Mouse (Mus musculus) hindbrain, postnatal 0 days (tissue): ENCODE results near the gene Stk4. TPM values are rescaled to one million over a fixed set of nuclear protein-coding genes. Genes with fewer than 3 reads are reported as not detected.
A peak's percentile ranks its signal among the peaks of the same experiment; 100 is the strongest.

Experiments
- ATAC-seq: fragments of 200-750 bp; cut with Nextera tagmentation; 2 replicates; pipeline ENCODE4 v1.8.0; 2017; ENCODE audit warnings: mild to moderate bottlenecking, moderate TSS enrichment, moderate library complexity
- DNase-seq: peaks from one replicate; pipeline ENCODE4 v3.0.0-alpha.2; 2015; ENCODE audit warnings: low spot score
- H3K27ac ChIP-seq: fragments of 300-500 bp; sonication (generic); 2 replicates; pipeline ENCODE4 v1.5.1; 2014; ENCODE audit warnings: mild to moderate bottlenecking
- H3K27me3 ChIP-seq: fragments of 300-500 bp; sonication (generic); 2 replicates; pipeline ENCODE4 v1.6.1; 2014; ENCODE audit warnings: low read length, mixed read lengths; ENCODE audit not compliant: insufficient read depth
- H3K36me3 ChIP-seq: fragments of 300-500 bp; sonication (generic); 2 replicates; pipeline ENCODE4 v1.6.1; 2014; ENCODE audit warnings: low read length, mixed read lengths; ENCODE audit not compliant: insufficient read depth
- H3K4me1 ChIP-seq: fragments of 300-500 bp; sonication (generic); 2 replicates; pipeline ENCODE4 v1.6.1; 2014; ENCODE audit warnings: antibody characterized with exemption, low read length, mixed read lengths; ENCODE audit not compliant: insufficient read depth
- H3K4me2 ChIP-seq: fragments of 300-500 bp; sonication (generic); 2 replicates; pipeline ENCODE4 v1.6.1; 2014; ENCODE audit warnings: low read depth, mild to moderate bottlenecking, low read length, moderate library complexity, mixed read lengths
- H3K4me3 ChIP-seq: fragments of 300-500 bp; sonication (generic); 2 replicates; pipeline ENCODE4 v1.5.1; 2014; ENCODE audit warnings: low read length
- H3K9ac ChIP-seq: fragments of 300-500 bp; sonication (generic); replicated peaks from 2 replicates; pipeline ENCODE4 v1.6.1; 2014; ENCODE audit warnings: mild to moderate bottlenecking, low read length, moderate library complexity, mixed read lengths
- H3K9me3 ChIP-seq: fragments of 300-500 bp; sonication (generic); 2 replicates; pipeline ENCODE4 v1.6.1; 2016; ENCODE audit warnings: low read length, mixed read lengths
- CTCF ChIP-seq: IDR thresholded peaks from 2 replicates; pipeline ENCODE4 v1.5.1; 2016; ENCODE audit warnings: antibody characterized with exemption, control low read depth, low read depth
- WGBS: fragments of 180-500 bp; shearing (Covaris S2); extraction: QIAGEN DNeasy Blood & Tissue Kit; methylation state at CpG from one replicate; pipeline ENCODE4 v1.1.7; 2014; 5-methylcytosine and 5-hydroxymethylcytosine counted together
- polyA plus RNA-seq: library from polyadenylated mRNA; unstranded; fragments of >200 nt; fragmentation: Nextera tagmentation; extraction: Ambion mirVana; gene quantifications from 2 replicates; pipeline ENCODE4 v1.2.1, GENCODE M21; 2015
- total RNA-seq: library from RNA; depleted of rRNA; stranded (reverse); fragments of >200 nt; gene quantifications from 2 replicates; pipeline ENCODE4 v1.2.3, GENCODE M21; 2014; rRNA removed

Gene Stk4
- total RNA-seq (19.7 and 23.9 TPM in 2 replicates), polyA plus RNA-seq (13.1 and 13.2 TPM in 2 replicates)

DNA sequence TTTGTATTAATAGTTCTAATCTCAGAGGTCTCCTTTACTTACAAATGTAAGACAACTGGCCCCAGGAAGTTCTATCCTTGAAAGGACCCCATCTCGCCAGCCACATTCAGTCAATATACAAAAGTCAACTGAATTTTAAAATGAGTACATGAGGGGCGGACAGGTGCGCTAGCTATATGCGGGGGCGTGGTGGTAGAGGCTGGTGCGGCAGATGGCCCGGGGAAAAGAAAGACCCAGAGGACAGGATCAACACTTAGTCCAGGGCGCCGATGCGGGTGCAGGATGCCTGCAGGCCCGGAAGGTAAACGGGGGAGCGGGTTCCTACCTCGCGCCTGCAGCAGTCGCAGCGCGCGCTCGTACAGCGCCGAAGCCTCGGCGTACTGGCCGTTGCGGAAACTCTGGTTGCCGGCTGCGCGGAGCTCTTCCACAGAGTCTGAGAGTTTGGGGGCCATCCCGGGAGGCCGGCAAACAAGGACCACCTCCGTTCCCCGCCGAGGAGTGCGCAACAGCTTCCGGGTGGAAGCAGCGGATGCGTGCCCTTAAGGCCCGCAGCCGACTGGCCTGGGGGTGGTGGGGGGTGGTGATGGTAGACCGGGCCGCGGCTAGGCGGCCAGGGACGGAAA, at the start of gene Stk4:
TSS of gene Stk4 (plus strand) at position 181 of the 623 bp plus-strand sequence.
- peak; percentile 64 for DNase-seq
- Histone ChIP-seq H3K9ac (peak within 1 kb of the TSS; percentile 86), H3K27ac (peak within 1 kb of the TSS; percentile 86), H3K36me3 (0 out of 2 replicates have a peak, but pooled peaks cover 7% of the 10 kb centered on the region), H3K9me3 (no peaks in the 10 kb centered on the region), H3K27me3 (no peaks in the 10 kb centered on the region), H3K4me3 (peak within 1 kb of the TSS; percentile 84), H3K4me2 (peak within 1 kb of the TSS; percentile 85), H3K4me1 (peaks cover 11% of the 10 kb centered on the region)
- WGBS = 2% methylated on average over 45 of the region's 45 CpGs
- no peak for TF ChIP-seq CTCF
- peak; percentile 48 for ATAC-seq

DNA sequence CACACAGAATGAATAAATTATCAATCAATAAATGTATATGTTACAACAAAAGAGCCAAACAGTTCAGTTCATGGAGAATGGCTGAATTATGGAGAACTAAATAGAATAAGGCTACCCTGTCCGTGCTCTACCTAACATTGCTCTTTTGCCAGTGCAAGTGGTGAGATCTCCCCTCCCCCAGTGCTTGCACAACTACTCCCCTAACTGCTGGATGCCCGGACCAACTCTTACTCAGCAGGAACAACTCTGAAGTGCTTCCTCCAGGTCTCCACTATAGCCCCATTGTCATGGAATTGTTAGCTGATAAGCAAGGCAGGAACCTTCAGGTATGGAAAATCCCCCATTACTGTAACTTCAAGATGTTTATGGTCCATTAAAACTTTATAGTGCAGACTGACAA, 48.0 kb upstream of the Stk4 start:
- 55% methylated on average over 2 of the region's 2 CpGs for WGBS
- no peak overlapping the region for H3K4me2 ChIP-seq
- no peaks in the 10 kb centered on the region for H3K9me3 ChIP-seq
- no peak for DNase-seq
- no peak for TF ChIP-seq CTCF
- H3K9ac ChIP-seq = no peak overlapping the region
- H3K27me3 ChIP-seq = no peaks in the 10 kb centered on the region
- no peak overlapping the region for H3K4me3 ChIP-seq
- H3K4me1 ChIP-seq = no peaks in the 10 kb centered on the region
- no peak overlapping the region for H3K27ac ChIP-seq
- peaks cover 26% of the 10 kb centered on the region for H3K36me3 ChIP-seq
- ATAC-seq = no peak

DNA sequence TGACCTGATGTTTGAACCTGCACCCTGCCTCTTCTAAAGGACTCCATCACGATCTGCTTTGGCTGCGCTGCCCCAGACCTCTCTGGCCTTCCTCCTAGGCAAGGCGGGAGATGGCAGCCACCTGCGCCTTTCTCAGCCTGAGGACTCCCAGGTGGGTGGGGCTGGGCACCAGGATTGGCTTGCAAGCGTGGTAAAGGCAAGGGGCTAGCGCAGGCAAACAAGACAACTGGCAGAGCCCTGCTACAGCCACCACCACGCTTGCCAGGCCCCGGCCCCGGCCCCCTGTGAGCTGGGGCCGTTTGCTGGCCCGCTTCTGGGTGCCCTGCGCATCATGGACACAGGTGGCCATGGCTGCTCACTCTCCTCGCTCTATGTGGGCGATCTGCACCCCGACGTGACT, 45.0 kb upstream of the Stk4 start, which contains the start of gene Pabpc1l:
TSS of gene Pabpc1l (plus strand) at position 301 of the 400 bp plus-strand sequence.
- DNase-seq (no peak), ATAC-seq (no peak)
- no peak within 1 kb of the TSS for H3K9ac ChIP-seq
- H3K27me3 ChIP-seq = no peaks in the 10 kb centered on the region
- no peak for TF ChIP-seq CTCF
- H3K9me3 ChIP-seq = no peaks in the 10 kb centered on the region
- H3K36me3 ChIP-seq = no peaks in the 10 kb centered on the region
- H3K4me3 ChIP-seq = no peak within 1 kb of the TSS
- WGBS = 88% methylated on average over 16 of the region's 16 CpGs
- H3K4me2 ChIP-seq = no peak within 1 kb of the TSS
- no peaks in the 10 kb centered on the region for H3K4me1 ChIP-seq
- no peak within 1 kb of the TSS for H3K27ac ChIP-seq

DNA sequence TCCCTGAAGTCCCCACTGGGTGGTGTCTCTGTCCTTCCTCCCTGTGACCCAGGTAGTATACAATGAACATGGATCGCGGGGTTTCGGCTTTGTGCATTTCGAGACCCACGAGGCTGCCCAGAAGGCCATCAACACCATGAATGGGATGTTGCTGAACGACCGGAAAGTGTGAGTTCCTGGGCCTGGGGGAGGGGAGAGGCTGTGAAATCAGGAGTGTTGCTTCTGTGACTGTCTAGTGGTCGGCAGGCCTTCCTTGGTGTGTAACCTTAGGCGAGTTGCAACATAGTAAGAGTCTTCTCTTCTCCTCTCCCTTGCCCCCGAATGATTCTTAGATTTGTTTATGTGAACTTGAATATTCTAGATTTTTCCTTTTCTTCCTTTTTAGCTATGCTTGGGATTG, 39.0 kb upstream of the Stk4 start:
- DNase-seq (no peak), ATAC-seq (no peak)
- TF ChIP-seq CTCF = no peak

DNA sequence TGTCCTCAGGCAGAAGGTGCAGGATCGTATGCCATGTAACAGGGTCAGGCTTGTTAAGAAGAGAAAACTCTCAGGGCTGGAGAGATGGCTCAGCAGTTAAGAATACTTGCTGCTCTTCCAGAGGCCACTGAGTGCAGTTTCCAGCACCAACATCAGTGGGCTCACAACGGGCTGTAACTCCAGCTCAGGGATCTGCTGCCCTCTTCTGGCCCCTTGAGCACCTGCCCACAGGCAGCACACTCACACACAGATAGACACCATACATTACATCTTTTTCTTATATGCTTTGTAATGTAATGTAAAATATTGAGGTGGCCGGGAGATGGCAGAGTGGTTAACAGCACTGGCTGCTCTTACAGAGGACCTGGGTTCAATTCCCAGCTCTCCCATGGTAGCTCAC, 37.1 kb upstream of the Stk4 start:
- Histone ChIP-seq H3K4me3 (no peak overlapping the region), H3K9ac (no peak overlapping the region), H3K9me3 (no peaks in the 10 kb centered on the region), H3K27ac (no peak overlapping the region), H3K4me1 (no peaks in the 10 kb centered on the region), H3K4me2 (no peak overlapping the region), H3K27me3 (no peaks in the 10 kb centered on the region), H3K36me3 (no peaks in the 10 kb centered on the region)
- no peak for DNase-seq
- no peak for TF ChIP-seq CTCF
- ATAC-seq = no peak
- WGBS = 95% methylated on average over 3 of the region's 3 CpGs

More for the DNA sequence above, 39.0 kb upstream of the Stk4 start:
- H3K9me3 ChIP-seq = no peaks in the 10 kb centered on the region
- H3K27ac ChIP-seq = no peak overlapping the region
- H3K4me3 ChIP-seq = no peak overlapping the region
- no peak overlapping the region for H3K9ac ChIP-seq
- WGBS = 75% methylated on average over 10 of the region's 10 CpGs
- H3K4me2 ChIP-seq = no peak overlapping the region
- H3K36me3 ChIP-seq = no peaks in the 10 kb centered on the region
- H3K27me3 ChIP-seq = no peaks in the 10 kb centered on the region
- H3K4me1 ChIP-seq = no peaks in the 10 kb centered on the region

DNA sequence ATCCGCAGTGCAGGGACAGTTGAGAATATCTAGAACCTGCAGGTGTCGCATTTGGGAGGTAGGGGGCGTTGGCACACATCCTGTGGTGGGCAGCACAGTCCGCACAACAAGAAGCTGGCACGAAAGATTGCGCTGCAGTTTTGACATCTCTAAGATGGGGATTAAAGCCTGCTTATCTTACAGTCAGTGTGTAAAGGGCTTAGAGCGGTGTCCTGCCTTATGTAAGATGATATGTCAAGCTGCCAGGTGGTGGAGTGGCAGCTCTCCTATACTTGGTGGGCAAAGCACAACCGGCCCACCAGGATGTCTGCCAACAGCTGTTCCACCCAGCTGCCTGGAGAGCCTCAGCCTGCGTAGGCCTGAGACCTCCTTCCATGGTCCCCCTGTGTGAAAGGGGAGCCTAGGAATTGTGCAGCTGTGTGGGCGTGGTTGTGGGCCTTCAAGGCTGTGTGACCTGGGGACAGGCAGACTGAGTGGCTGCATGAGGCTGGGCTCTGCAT, 33.6 kb upstream of the Stk4 start:
- Histone ChIP-seq H3K27ac (no peak overlapping the region), H3K27me3 (no peaks in the 10 kb centered on the region), H3K9me3 (no peaks in the 10 kb centered on the region), H3K4me1 (no peaks in the 10 kb centered on the region), H3K4me3 (no peak overlapping the region), H3K36me3 (no peaks in the 10 kb centered on the region), H3K9ac (no peak overlapping the region), H3K4me2 (no peak overlapping the region)
- peak; percentile 53 for TF ChIP-seq CTCF
- peak; percentile 36 for DNase-seq
- WGBS = 36% methylated on average over 10 of the region's 10 CpGs
- ATAC-seq = peak; percentile 63; the same call in 1 of the 2 replicates
